Mouse (Mus musculus): Measurements from ENCODE around the gene Reps2. TPM values are rescaled to one million over a fixed set of nuclear protein-coding genes. Genes with fewer than 3 reads are reported as not detected.

Reps2 gene
- polyA plus RNA-seq, 1 experiment from 2014 or later, result 1.4 TPM

- no peak overlapping the region for H3K9ac ChIP-seq
- WGBS, result 31% methylated on average over 2 of the region's 2 CpGs
- no peaks in the 10 kb centered on the region for H3K4me1 ChIP-seq
- peaks cover 31% of the 10 kb centered on the region for H3K27me3 ChIP-seq
- H3K4me2 ChIP-seq (replicated peaks), result no peak overlapping the region
- no peak for ATAC-seq (ENCODE audit: low FRiP score, low read depth)
- H3K27ac ChIP-seq, result no peak overlapping the region
- H3K4me3 ChIP-seq, result no peak overlapping the region
- H3K9me3 ChIP-seq, result no peaks in the 10 kb centered on the region
- no peaks in the 10 kb centered on the region for H3K36me3 ChIP-seq
Observed at GRCm38 (mm10) chrX:162527240-162527639, 116.2 kb downstream of the Reps2 start.

- no peak overlapping the region; the same call in 1 of the 2 replicates for H3K27ac ChIP-seq
- ATAC-seq (ENCODE audit: low FRiP score, low read depth), result peak; percentile 86
- 43% methylated on average over 9 of the region's 9 CpGs for WGBS
Observed at GRCm38 (mm10) chrX:162521831-162522514, 121.5 kb downstream of the Reps2 start.

GRCm38 (mm10) chrX:162521197-162521596, 122.3 kb downstream of the Reps2 start:
- Histone ChIP-seq H3K4me3 (no peak overlapping the region), H3K9me3 (no peaks in the 10 kb centered on the region), H3K9ac (no peak overlapping the region), H3K27me3 (peaks cover 52% of the 10 kb centered on the region), H3K36me3 (no peaks in the 10 kb centered on the region), H3K4me1 (peaks cover 9% of the 10 kb centered on the region; the same call in 1 of the 2 replicates), H3K27ac (0 out of 2 replicates have a peak overlapping the region, but pooled peaks have one; percentile 10), H3K4me2 (replicated peaks) (no peak overlapping the region)
- WGBS, result 42% methylated on average over 4 of the region's 4 CpGs
- no peak for ATAC-seq (ENCODE audit: low FRiP score, low read depth)

More at GRCm38 (mm10) chrX:162521831-162522514, 121.5 kb downstream of the Reps2 start:
- no peaks in the 10 kb centered on the region for H3K9me3 ChIP-seq
- H3K4me1 ChIP-seq, result peaks cover 9% of the 10 kb centered on the region; the same call in 1 of the 2 replicates
- H3K27me3 ChIP-seq, result peaks cover 53% of the 10 kb centered on the region
- H3K36me3 ChIP-seq, result no peaks in the 10 kb centered on the region
- no peak overlapping the region for H3K9ac ChIP-seq
- H3K4me3 ChIP-seq, result no peak overlapping the region
- no peak overlapping the region for H3K4me2 ChIP-seq (replicated peaks)

- Histone ChIP-seq H3K27me3 (peaks cover 46% of the 10 kb centered on the region), H3K9ac (no peak overlapping the region), H3K4me3 (no peak overlapping the region), H3K36me3 (no peaks in the 10 kb centered on the region), H3K9me3 (no peaks in the 10 kb centered on the region), H3K4me2 (replicated peaks) (no peak overlapping the region), H3K4me1 (peaks cover 9% of the 10 kb centered on the region; the same call in 1 of the 2 replicates), H3K27ac (no peak overlapping the region)
- no peak for ATAC-seq (ENCODE audit: low FRiP score, low read depth)
- WGBS, result 61% methylated on average over 2 of the region's 2 CpGs
Observed at GRCm38 (mm10) chrX:162520374-162520773, 123.1 kb downstream of the Reps2 start.

- peaks cover 25% of the 10 kb centered on the region for H3K27me3 ChIP-seq
Observed at GRCm38 (mm10) chrX:162510426-162510980, 132.9 kb downstream of the Reps2 start.

GRCm38 (mm10) chrX:162505186-162505585, 138.3 kb downstream of the Reps2 start:
- no peak for ATAC-seq (ENCODE audit: low FRiP score, low read depth)
- Histone ChIP-seq H3K9ac (no peak overlapping the region), H3K4me1 (no peaks in the 10 kb centered on the region), H3K9me3 (no peaks in the 10 kb centered on the region), H3K4me3 (no peak overlapping the region), H3K36me3 (no peaks in the 10 kb centered on the region), H3K27ac (no peak overlapping the region), H3K27me3 (peaks cover 57% of the 10 kb centered on the region), H3K4me2 (replicated peaks) (no peak overlapping the region)
- WGBS, result 57% methylated on average over 2 of the region's 2 CpGs

More at GRCm38 (mm10) chrX:162510426-162510980, 132.9 kb downstream of the Reps2 start:
- Histone ChIP-seq H3K4me2 (replicated peaks) (no peak overlapping the region), H3K4me1 (no peaks in the 10 kb centered on the region), H3K4me3 (no peak overlapping the region), H3K27ac (no peak overlapping the region), H3K36me3 (no peaks in the 10 kb centered on the region), H3K9me3 (no peaks in the 10 kb centered on the region), H3K9ac (no peak overlapping the region)
- ATAC-seq (ENCODE audit: low FRiP score, low read depth), result no peak
- 46% methylated on average over 2 of the region's 2 CpGs for WGBS

GRCm38 (mm10) chrX:162503436-162503835, 140.0 kb downstream of the Reps2 start:
- Histone ChIP-seq H3K27ac (no peak overlapping the region), H3K4me2 (replicated peaks) (no peak overlapping the region), H3K9me3 (no peaks in the 10 kb centered on the region), H3K4me1 (no peaks in the 10 kb centered on the region), H3K36me3 (no peaks in the 10 kb centered on the region), H3K27me3 (peaks cover 51% of the 10 kb centered on the region), H3K9ac (no peak overlapping the region), H3K4me3 (no peak overlapping the region)
- ATAC-seq (ENCODE audit: low FRiP score, low read depth), result no peak
- WGBS, result 47% methylated on average over 2 of the region's 2 CpGs

GRCm38 (mm10) chrX:162500962-162501361, 142.5 kb downstream of the Reps2 start:
- H3K9me3 ChIP-seq, result no peaks in the 10 kb centered on the region
- H3K4me2 ChIP-seq (replicated peaks), result no peak overlapping the region
- 62% methylated on average over 3 of the region's 3 CpGs for WGBS
- no peak for ATAC-seq (ENCODE audit: low FRiP score, low read depth)
- H3K4me3 ChIP-seq, result no peak overlapping the region
- H3K4me1 ChIP-seq, result no peaks in the 10 kb centered on the region
- H3K9ac ChIP-seq, result no peak overlapping the region
- no peaks in the 10 kb centered on the region for H3K36me3 ChIP-seq
- no peak overlapping the region for H3K27ac ChIP-seq
- peaks cover 44% of the 10 kb centered on the region for H3K27me3 ChIP-seq

- Histone ChIP-seq H3K9ac (no peak overlapping the region), H3K4me3 (no peak overlapping the region), H3K9me3 (no peaks in the 10 kb centered on the region), H3K27me3 (peaks cover 38% of the 10 kb centered on the region), H3K4me2 (replicated peaks) (no peak overlapping the region), H3K36me3 (no peaks in the 10 kb centered on the region), H3K4me1 (no peaks in the 10 kb centered on the region), H3K27ac (no peak overlapping the region)
- WGBS, result 57% methylated on average over 2 of the region's 2 CpGs
- no peak for ATAC-seq (ENCODE audit: low FRiP score, low read depth)
Observed at GRCm38 (mm10) chrX:162496485-162496884, 147.0 kb downstream of the Reps2 start.

GRCm38 (mm10) chrX:162488630-162489029, 154.8 kb downstream of the Reps2 start:
- Histone ChIP-seq H3K4me1 (no peaks in the 10 kb centered on the region), H3K27ac (no peak overlapping the region), H3K9ac (no peak overlapping the region), H3K4me2 (replicated peaks) (no peak overlapping the region), H3K36me3 (no peaks in the 10 kb centered on the region), H3K4me3 (no peak overlapping the region), H3K9me3 (no peaks in the 10 kb centered on the region), H3K27me3 (peaks cover 18% of the 10 kb centered on the region)
- ATAC-seq (ENCODE audit: low FRiP score, low read depth), result no peak
- 69% methylated on average over 1 of the region's 1 CpGs for WGBS

GRCm38 (mm10) chrX:162487734-162488133, 155.7 kb downstream of the Reps2 start:
- Histone ChIP-seq H3K4me1 (no peaks in the 10 kb centered on the region), H3K27me3 (peaks cover 21% of the 10 kb centered on the region), H3K27ac (no peak overlapping the region), H3K9ac (no peak overlapping the region), H3K9me3 (no peaks in the 10 kb centered on the region), H3K4me2 (replicated peaks) (no peak overlapping the region), H3K4me3 (no peak overlapping the region), H3K36me3 (no peaks in the 10 kb centered on the region)
- no peak for ATAC-seq (ENCODE audit: low FRiP score, low read depth)

GRCm38 (mm10) chrX:162470213-162470612, 173.2 kb downstream of the Reps2 start:
- Histone ChIP-seq H3K4me2 (replicated peaks) (no peak overlapping the region), H3K9ac (no peak overlapping the region), H3K4me1 (no peaks in the 10 kb centered on the region; the same call in 1 of the 2 replicates), H3K36me3 (no peaks in the 10 kb centered on the region), H3K27me3 (peaks cover 22% of the 10 kb centered on the region; the same call in 1 of the 2 replicates), H3K27ac (no peak overlapping the region), H3K9me3 (no peaks in the 10 kb centered on the region), H3K4me3 (no peak overlapping the region)
- ATAC-seq (ENCODE audit: low FRiP score, low read depth), result no peak
- 54% methylated on average over 3 of the region's 3 CpGs for WGBS
